Mouse (Mus musculus) myocyte (in vitro differentiated cells): Measurements from ENCODE around the gene Anks1.

Experiments used
- MYOD1 ChIP-seq, 3 experiments: IDR thresholded peaks; one replicate each; pipeline ENCODE4 v1.6.1; 2011; ENCODE audit warnings: control low read depth in 2 of 3, low read depth in 2 of 3, mild to moderate bottlenecking in 2 of 3, moderate library complexity in 1 of 3; ENCODE audit not compliant: insufficient read length in 2 of 3, control insufficient read depth in 1 of 3
- MYOG ChIP-seq, 3 experiments: IDR thresholded peaks; one replicate each; pipeline ENCODE4 v1.6.1; 2011; ENCODE audit warnings: control low read depth in 2 of 3, low read depth in 2 of 3, mild to moderate bottlenecking in 2 of 3; ENCODE audit not compliant: insufficient read length in 2 of 3, control insufficient read depth in 1 of 3, insufficient read depth in 1 of 3
- POLR2A ChIP-seq: IDR thresholded peaks from one replicate; pipeline ENCODE4 v1.6.1; 2011; ENCODE audit warnings: low read depth, mild to moderate bottlenecking, control low read depth, moderate library complexity; ENCODE audit not compliant: insufficient read length
- POLR2AphosphoS2 ChIP-seq: IDR thresholded peaks from one replicate; pipeline ENCODE4 v1.6.1; 2011; ENCODE audit warnings: low read depth, control low read depth; ENCODE audit not compliant: insufficient read length
- REST ChIP-seq: IDR thresholded peaks from one replicate; pipeline ENCODE4 v1.6.1; 2011; ENCODE audit warnings: mild to moderate bottlenecking, control low read depth, moderate library complexity; ENCODE audit not compliant: insufficient read depth, insufficient read length
- USF1 ChIP-seq: IDR thresholded peaks from one replicate; pipeline ENCODE4 v1.6.1; 2011; ENCODE audit warnings: low read depth, mild to moderate bottlenecking, control low read depth, moderate library complexity

- TF ChIP-seq POLR2AphosphoS2 (no peak), POLR2A (no peak), MYOG (IDR thresholded peaks at IDR 0.05; ENCODE audit: control insufficient read depth in 1 of 3, insufficient read depth in 1 of 3, insufficient read length in 2 of 3, low read depth in 2 of 3) (no peak), USF1 (no peak), REST (no peak), MYOD1 (IDR thresholded peaks at IDR 0.05; ENCODE audit: control insufficient read depth in 1 of 3, insufficient read length in 2 of 3, low read depth in 2 of 3) (no peak)
Measured at GRCm38 (mm10) chr17:28006611-28007010, 97.5 kb downstream of the Anks1 start.
